Mouse (Mus musculus) c-Kit-negative CD71-positive TER-119-positive erythroid progenitor cells, embryonic 14.5 days (primary cell): ENCODE data around the gene Sowahb.
"Not testable (repeated sequence)": the region's sequence is repeated elsewhere in the genome, so short reads cannot be mapped to it uniquely, and the experiment has no call there.

Experiments
- DNase-seq: peaks from one replicate; pipeline ENCODE4 v3.0.0-alpha.2; 2013; ENCODE audit warnings: low read depth, low spot score

Gene Sowahb

DNA sequence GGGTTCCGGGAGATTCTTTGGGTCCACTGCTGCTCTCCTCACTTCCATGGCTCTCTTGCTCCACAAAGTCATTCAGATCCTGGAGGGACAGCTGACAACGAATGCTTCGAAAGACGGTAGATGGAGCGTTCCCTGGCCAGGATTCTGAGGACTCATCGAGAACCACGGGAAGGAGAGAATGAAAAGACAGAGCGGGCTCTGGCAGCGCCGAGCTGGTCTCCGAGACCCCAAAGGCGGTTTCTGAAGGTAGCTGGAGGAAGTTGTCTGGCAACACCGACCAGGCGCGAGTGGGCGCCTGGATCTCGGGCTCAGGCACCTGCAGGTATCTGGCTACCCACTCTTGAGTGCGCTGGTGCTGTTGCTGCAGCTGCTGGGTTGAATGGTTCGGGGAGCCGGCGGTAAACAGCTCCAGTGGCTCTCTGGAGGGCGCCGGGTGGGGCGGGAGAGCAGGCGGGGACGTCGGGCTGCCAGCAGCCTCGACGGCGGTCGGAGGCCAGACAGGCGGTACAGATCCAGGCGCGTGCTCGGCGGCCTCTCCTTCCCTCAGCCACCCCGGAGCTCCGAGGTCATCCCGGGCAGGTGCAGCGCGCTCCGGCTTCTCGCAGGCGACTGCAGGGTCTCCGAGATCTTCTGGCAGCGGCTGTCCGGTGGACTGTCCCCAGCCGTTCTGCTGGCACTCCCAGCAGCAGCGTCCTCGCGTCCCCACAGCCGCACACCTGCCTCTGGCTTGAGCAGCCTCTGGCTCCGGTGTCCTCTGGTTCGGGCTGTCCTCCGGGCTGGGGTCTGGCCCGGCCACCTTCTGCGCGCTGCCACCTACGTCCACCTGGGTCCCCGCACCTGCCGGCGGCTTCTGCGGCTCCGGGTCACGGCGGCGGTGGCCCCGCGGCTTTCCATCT, 886 bp downstream of the Sowahb start:
- no peak for DNase-seq

DNA sequence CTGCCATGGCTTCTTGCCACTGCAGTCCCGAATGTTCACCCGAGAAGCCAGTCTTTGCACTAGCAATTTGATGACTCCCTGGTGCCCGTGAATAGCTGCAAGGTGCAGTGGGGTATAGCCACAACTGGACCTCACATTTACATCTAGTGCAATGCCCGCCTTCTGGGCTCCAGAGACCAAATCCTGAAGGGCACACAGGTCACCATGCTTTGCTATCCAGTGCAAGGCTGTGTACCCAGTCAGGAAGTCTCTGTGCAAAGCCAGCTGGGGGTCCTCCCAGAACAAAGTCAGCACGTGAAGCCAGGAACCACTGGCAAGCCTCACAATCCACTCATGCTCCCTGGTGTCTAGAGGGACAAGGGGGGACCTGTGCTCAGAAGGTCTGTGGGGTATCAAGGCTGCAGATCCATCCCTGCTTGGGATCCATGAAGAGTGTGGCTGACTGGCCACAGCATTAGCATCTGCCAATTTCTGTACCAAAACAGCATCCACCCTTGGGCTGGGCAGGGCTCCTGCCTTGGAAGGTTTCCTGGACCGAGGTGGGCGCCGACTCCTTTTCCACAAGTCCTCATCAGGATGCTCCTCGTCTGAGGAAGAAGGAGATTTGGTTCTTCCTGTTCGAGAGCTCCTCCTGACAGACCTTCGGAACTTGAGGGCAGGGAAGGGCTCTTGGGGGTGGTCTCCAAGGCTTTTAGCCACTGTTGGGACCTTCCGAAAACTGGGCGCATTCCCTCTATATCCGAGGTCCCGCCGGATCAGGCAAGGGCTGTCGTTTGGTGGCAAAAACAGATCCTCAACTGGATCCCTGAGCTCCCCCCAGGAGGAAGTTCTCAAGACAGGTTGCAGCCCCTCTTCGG, 1.8 kb downstream of the Sowahb start:
- DNase-seq, result no peak

DNA sequence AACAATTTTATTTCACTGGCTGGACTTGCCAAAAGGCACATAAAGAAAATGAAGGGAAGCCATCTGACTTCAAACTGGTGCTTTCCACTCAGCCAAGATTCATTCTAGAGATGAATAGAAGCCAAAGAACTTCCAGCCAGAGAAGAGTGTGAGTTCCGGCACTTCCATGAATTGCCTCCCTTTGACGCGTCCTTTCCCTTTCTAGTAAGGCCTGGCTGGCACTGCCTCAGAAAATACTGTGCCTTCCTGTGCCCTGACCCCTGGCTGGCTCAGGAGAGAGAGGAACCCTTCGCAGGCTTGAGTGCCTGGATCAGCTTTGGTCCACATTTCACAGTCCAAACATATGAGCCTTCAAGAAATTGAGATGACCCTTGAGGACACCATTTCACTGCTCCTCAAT, 2.8 kb downstream of the Sowahb start:
- no peak for DNase-seq

DNA sequence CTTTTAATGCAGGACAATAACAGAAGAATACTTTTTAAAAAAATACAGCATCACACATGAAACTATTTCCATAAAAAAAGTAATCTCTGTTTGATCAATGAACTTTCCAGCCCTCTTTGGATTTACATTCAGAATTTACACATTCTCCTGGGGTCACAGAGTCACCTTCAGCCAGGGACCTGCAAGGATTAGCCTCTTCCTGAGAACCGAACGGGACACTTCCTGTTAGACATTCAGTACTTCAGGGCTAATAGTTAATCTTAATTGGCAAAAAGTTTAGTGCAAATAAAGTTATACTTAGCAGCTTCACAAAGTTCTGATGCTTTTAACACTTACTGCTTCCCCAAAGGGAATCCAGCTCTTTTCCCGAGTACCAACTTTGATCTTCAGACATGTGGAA, 3.5 kb downstream of the Sowahb start:
- no peak for DNase-seq

DNA sequence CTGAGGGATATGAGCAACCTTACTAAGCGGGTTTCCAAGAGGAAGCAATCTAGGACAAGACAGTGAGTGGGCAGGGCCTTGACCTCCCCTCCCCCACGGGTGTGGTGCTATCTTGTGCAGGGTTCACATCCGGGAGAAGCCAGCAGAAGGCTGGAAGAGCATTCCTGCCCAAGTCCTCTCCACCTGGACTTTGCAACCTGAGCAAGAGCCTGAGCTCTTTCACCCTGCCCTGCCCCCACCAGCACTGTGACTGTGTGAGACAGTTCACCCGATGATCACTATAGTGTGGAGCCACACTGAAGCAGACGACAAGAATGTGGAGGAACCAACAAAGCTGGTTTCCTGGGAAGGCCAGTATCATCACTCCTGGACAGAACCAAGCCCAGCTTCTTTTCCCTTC, 4.7 kb downstream of the Sowahb start:
- no peak for DNase-seq

- DNase-seq, result no peak
These were observed 8.6 kb downstream of the Sowahb start for GRCm38 (mm10) chr5:93036254-93036653.

DNA sequence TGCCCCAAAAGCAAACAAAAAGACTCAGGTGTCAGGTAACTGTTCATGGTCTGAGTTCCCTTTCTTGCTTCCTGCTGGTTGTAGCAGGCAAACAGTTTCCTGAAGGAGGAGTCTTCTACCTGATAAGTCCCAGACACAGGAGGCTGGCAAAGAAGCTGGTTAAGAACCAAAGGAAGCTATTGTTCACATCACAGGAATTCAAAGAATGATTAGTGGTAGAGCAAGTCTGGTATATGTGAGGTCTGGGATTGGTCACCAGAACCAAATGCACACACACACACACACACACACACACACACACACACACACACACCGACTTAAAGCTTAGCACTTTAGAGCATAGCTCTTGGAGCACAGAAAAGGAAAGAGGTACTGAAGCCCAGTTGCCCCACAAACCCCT, 9.5 kb downstream of the Sowahb start:
- no peak for DNase-seq

DNA sequence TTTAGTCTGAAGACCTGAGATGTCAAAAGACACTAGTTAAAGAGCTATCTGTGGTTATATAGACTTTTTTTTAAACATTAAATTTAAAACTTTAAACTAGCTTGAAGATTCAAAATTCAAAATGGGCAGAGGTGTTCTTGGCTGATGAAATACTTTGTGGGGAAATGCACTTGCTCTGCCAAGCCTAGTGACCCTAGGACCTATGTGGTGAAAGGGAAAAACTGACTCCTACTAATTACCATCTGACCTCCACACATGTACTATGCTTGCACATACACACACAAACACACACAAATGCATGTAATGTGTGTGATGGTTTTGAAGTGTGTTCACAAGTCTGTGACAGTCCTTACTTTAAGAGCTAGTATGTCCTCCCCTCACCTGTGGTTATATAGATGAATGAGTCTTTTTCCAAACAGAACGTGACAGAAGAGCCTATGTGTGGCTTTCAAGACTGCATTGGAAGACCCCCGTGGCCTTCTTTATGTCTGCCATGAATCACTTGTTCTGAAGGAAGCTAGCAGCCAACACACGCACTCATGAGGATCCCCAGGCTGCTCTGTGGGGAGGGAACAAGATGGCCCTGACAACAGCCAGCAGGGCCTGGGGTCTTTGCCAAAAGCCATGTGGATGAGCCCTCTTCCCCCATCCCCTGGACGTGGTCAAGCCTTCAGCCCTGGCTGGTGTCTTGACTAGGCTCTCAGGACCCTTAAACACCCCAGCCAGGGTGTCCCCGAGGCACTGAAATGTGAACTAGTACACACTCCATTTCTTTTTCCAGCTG, 11.5 kb downstream of the Sowahb start:
- no peak for DNase-seq

- no peak for DNase-seq
These were observed 12.2 kb downstream of the Sowahb start for GRCm38 (mm10) chr5:93032621-93033020.

- no peak for DNase-seq
These were observed 14.0 kb downstream of the Sowahb start for GRCm38 (mm10) chr5:93030869-93031268.

- no peak for DNase-seq
These were observed 14.4 kb downstream of the Sowahb start for GRCm38 (mm10) chr5:93030411-93030810.

- no peak for DNase-seq
These were observed 17.6 kb downstream of the Sowahb start for GRCm38 (mm10) chr5:93027120-93027675.

- DNase-seq, result no peak
These were observed 18.2 kb downstream of the Sowahb start for GRCm38 (mm10) chr5:93026437-93027119.

DNA sequence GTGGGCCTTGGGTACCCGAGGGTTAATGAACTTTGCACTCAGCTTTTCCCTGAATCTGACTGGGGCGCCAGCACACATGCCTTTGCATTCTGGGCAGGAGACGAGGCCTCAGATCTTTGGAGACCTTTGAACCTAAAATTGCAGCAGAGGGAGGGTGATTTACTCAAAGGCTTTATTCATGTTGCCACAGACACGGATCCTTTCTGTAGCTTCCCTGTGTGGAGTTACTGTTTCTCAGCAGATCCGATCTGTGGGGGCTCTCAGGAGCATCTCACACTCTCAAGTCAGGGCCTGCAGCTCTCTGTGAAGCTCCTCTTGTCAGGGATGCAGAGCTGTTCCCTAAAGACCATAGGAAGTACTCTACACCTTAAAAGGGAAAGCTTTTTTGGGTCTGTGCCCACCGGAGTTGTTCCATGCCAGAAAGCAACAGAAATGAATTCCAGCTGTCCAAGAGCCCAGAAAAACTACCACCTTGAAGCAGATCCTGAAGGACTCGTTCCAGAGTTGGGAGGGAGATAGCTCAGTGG, 20.0 kb downstream of the Sowahb start:
- no peak for DNase-seq

GRCm38 (mm10) chr5:93022126-93022797, 22.6 kb downstream of the Sowahb start:
- DNase-seq, result no peak

DNA sequence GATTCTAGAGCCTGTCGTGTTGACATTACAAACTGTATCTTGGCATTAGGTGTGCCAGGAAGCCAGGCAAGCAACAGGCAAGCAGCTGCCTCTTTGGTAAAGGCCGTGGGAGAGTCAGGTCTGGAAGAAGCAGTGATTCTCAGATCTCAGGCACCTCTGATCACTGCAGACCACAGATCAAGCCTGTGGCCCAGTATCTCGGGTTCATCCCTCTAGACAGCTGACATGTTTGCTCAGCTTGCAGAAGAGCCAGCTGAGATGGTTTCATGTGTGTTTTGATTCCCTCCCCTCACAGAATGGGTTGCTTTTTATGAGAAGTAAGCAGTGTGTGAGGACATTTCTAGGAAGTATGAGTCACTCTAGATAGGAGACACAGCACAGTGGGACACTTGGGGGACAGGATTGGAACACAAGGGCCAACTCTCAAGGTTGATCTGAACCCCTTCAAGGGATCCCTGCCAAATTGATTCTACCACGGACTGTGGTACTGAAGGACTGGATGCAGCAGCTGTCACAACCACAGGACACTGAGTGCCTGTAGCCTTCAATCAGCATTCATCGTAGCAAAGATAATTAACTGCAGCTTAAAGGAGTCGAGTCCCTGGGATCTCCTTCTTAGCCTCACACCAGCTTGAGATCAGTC, 24.7 kb downstream of the Sowahb start:
- no peak for DNase-seq

GRCm38 (mm10) chr5:93019207-93019606, 25.6 kb downstream of the Sowahb start:
- not testable (repeated sequence) for DNase-seq

DNA sequence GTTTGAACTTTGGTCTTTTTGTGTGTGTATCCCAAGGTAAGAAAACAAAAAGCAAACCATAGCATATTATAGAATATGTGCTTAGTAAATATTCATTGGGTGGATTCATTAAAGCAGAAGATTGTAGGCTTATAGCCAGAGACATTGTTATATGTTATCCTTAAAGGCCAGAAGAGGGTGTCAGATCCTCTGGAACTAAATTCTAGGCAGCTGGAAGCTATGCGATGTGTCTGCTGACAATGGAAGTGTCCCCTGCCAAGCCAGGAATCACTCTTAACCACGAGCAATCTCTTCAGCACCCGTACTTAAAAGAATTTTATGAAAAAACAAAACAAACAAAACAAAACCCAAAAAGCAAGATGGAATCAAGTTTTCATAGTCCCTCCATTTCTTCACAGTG, 27.1 kb downstream of the Sowahb start:
- DNase-seq, result no peak

DNA sequence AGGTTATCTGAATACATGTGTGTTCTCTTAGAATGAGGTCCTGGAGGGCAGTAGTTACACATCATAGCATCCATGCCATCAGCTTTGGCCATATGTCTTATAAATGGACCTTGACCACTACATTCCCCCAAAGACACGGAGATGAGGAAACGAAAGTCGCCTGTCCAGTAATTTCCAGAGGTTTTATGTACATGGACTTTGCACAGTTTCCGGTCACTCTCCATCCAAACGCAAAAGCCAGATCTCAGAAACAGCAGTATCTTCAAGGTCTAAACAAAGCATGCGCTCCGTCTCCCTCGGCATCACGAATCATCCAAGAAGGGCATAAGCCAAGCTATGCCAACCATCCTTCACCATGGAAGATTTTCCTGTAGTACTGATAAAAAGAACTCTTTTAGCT, 36.6 kb downstream of the Sowahb start:
- DNase-seq, result no peak
